Mouse (Mus musculus): ENCODE measurements around the gene Myl12a.
"Not testable (repeated sequence)": the region's sequence is repeated elsewhere in the genome, so short reads cannot be mapped to it uniquely, and the experiment has no call there.

DNA sequence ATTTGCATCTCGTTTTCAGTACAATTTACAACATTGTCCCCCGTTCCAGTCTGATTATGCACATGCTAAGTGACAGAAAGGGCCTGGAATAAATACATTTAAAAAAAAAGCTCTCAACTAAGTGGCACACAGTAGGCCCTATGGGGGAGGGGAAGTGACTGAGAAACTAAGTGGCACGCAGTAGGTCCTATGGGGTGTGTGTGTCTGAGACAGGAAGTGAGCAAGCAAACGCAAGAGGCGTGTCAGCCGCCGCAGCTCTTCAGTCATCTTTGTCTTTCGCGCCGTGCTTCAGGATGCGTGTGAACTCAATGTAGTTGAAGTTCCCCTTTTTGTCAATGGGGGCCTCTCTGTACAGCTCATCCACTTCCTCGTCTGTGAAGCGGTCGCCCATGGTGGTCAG is 28.6 kb downstream of the Myl12a start:
- TF ChIP-seq EP300, CTCF (IDR thresholded peaks at IDR 0.05; ENCODE audit: low read depth): not testable (repeated sequence)

All from liver, postnatal 0 days (tissue).